Mouse (Mus musculus) urinary bladder, postnatal 4 days (tissue): ENCODE measurements at regions not wholly inside any gene's neighbourhood (a gene's known extent, or its start where the extent isn't known, plus 50 kb on each side); places are given as distances from the start of the nearest gene placed in this dataset.
A peak's percentile ranks its signal among the peaks of the same experiment; 100 is the strongest.
"Not testable (repeated sequence)": the region's sequence is repeated elsewhere in the genome, so short reads cannot be mapped to it uniquely, and the experiment has no call there.

Source experiments
- DNase-seq, 2 experiments: peaks; one replicate each; pipeline ENCODE4 v3.0.0; 2021 to 2022; ENCODE audit warnings: low spot score in 2 of 2

DNA sequence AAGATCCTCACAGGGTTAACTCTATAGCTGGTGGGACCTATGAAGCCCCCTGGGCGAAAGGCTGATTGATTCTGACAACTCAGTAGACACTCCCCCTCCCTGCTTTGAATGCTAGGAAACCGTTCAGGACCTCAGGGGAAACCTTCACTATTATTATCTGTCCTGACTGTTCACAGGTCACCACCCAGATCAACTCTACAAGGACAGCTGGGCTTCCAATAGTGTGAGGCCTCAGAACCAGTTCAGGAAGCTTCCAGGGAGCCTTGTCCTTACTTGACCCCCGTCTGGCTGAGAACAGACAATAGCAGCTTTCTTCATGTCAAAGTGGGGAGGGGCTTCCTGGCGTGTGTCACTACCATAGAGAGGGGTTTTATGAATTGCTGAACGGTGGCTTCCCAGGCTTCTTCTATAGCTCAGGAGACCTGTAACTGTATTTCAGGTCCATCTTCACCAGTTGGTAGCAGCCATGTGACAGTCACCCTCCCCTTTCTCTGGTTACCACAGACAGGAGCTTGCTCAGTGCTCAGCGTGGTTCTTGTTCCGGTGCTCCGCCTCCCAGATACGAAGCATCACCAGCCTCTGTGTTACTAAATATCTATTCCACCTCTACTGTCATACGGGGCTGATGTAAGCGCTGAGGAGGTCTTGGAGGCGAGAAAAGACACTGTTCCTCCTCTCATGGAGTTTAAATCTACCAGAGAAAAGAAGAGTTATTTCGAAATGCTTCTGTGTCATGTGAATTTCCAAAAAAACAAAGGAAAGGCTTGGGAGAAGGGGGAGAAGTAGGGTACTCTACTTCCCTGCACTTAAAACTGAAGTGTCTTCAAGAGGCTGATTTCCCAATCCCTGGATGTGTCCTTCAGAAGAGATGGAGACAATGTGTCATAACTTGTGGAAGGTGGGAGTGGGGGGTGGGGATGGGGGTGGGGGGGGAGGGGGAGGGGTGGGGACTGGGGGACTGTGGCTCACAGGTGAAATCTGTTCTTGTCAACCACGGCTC is 96.9 kb downstream of the Vcpkmt start:
- DNase-seq = no peak

DNA sequence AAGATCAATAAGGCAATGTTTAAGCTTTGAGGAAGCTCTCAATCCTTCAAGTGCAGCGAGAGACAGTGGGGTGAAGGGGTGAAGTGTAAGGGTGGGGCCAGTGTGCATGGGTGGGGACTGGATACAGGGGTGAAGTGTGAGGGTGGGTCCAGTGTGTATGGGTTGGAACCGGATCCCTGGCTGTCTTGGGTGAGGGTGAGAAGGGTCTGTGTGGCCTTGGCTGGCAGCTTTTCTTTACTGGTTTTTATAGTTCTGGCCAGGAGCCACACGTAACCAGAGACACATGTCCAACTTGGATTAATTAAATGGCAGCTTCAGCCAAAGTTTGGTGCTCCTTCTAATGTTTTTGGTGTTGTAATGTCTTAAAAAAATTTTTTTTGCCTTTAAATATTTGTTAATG is 101.4 kb downstream of the Vcpkmt start:
- no peak for DNase-seq

DNA sequence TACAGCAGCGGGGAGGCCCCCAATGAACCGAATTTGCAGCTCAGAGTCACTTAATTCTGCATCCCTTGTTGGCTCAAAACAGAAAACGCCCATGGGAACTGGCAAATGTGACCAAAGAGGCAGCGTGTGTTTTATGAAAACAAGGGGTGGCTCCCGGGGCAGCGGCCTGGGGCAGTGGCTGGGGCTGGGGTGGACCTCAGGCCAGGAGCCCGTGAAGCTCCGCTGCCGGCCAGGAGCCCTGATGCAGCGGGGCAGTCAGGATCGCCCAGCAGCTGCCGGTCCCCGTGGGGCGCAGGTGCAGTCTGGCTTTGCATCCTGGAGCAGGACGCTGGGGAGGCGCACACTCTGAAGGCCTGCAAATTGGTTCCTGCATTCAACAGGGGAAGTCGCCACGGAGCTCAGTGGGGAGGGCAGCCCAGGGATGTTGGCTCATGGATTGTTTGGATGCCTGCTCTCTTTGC is 104.4 kb upstream of the Gm9887 start:
- no peak for DNase-seq

DNA sequence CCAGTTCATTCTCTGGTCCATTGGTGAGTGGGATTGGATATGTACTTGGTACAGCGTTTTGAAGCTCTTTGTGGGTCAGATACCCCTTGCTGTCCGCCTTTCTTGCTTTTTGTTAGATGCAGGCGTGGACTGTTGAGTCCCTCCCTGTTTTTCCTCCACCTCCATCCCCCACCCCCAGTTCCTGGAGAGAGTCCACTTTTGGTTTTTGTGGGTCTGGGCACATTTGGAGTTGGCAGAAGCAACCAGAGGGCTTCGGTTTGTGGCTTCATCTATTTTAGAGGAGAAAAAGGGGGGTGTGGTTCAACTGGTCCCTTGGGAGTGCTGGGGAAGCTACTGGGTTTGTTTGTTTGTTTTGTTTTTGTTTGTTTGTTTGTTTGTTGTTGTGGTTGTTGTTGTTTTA is 103.9 kb upstream of the Gm9887 start:
- DNase-seq = no peak

DNA sequence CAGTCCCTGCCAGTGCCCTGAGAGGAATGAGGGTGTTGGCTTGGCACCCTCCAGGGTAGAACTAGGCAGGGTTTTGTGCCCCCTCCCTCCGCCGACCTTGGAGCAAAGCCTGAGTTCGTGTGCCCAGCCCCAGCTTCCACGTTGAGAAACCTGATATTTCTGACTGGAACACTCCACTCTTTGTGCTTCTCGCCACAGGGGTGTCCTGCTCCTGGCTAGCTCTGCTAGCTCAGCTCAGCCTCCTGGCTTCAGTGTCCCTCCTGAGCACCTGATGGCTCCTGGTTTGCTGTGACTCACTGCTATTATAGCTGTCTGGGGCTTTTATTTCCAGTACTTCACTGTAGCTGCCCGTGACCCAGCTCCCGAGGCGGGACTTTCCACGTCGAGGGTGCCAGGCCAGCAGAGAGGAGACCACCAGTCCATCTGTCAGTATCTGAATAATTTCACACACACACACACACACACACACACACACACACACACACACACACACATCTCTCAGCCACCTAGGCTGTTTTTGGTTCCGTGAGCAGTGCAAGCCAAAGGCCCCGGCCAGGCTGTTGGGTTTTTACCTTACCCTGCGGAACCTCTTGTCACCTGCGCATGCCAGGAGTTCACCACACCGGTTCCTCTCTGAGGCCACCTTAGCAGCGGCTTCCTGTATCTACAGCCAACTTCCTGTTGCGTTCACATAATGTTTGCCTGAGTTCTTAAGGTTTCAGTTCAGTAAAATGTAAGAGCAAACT is 102.8 kb upstream of the Gm9887 start:
- DNase-seq = peak in 1 of 2 experiments; percentile 31

DNA sequence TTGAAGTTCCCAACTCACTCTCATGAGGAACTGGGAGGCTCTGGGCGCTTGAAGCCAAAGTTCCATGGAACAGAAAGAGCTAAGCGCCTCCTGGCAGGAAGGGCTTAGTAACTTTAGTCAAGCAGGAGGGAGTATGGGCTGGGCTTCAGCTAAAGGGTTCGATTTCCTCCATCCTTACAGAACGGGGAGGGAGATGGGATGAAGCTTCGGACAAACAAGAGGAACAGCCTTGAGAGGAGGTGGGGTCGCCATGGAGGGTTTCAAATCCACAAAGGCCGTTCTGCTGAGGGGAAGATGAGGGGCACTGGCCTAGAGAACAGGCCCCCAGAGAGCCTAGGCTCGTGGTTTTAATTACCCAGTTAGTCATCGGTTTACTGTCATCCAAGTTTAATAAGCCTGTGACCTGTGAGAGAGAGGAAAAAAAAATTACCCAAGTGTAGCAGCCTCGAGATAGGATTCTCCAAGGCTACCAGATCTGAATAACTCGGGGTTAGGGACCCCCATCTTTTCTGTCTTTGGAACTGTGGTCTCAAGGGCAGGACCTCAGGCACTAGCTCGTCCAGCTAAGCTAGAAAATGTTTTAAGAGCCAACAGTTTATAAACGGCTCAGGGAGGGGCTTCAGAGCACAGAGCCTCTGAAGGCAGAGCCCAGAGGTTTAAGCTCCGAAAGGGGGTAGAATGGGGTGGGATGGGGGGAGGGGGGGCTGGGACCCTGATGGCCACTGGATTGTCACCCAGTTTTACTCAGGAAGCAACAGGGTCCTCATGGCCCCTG is 102.1 kb upstream of the Gm9887 start:
- peak in 1 of 2 experiments; percentile 40 for DNase-seq

DNA sequence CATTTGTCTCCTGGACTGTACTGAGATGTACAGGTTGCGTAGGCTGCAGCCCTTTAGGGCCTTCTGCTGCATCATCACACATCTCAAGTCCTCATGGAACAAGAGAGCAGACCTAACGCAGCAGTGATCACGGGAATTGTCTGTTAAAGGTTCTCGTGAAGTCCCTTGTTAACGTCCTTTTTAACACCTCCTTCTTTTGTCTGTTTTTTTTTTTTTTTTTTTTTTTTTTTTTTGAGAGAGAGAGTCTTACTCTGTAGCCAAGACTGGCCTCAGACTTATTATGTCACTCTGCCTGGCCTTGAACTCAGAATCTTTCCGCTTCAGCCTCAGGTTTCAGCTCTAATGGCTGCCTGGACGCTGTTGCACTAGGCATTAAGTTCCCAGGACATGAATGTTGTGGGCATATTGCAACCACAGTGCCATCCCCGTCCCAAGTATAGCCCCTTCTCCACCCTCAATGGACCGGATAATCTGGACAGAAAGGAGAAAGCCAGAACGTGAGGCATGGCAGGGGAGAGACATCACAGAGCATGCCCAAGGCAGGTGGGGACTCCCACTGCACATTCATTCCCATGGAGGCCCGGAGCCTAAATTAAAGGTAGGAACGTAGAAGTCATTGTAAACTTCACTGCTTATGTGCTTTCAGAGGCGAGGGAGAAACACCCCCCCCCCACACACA is 101.3 kb upstream of the Gm9887 start:
- DNase-seq = no peak

DNA sequence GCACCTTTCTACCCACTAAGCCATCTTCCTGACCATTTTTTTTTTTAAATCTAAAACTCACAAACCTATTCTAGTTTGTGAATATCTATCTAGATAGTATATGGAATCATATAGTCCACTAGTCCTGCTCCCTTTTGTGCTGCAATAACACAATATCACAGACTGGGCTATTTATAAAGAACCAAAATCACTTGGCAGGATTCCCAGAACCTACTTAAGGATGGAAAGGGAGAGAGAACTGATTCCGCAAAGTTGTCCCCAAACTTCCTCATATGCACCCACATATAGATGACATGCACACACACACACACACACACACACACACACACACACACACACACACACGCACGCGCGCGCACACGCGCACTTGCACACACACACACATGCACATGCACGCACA is 100.7 kb upstream of the Gm9887 start:
- DNase-seq = no peak

DNA sequence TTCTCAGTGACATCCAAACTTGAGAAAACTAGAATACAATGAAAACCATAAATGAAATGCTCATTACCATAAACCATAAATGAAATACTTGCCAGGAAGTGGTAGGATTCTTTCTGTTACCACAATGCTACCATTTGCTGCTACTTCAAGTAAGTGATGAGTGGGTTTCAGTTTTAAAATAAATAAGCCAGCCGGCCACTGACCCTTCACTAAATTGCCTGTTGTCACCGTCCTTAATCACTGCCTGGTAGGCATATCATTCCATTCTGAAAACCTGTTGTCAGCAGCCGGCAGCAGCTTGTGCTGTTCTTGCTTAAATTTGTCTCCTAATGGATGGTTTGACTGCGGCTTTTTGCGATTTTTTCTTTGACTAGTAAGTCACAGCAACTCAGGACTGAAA is 99.6 kb upstream of the Gm9887 start:
- DNase-seq = no peak

DNA sequence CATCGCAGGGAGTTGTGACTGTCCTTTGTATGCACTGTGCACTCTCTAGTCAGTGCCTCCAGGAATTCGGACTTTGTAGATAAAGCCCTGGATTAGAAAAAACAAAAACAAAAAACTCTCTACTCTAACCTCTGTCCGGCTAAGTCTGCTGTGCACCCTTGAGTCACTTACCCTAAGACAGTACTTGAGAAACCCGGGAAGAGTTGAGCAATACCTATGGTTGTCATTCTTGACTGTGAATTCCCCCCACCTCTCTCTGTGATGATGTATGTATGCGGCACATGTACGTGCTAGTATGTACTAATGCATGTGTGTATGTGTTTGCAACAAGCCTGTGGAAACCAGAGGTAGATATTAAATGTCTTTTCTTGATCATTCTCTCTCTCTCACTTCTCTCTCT is 96.7 kb upstream of the Gm9887 start:
- no peak for DNase-seq

DNA sequence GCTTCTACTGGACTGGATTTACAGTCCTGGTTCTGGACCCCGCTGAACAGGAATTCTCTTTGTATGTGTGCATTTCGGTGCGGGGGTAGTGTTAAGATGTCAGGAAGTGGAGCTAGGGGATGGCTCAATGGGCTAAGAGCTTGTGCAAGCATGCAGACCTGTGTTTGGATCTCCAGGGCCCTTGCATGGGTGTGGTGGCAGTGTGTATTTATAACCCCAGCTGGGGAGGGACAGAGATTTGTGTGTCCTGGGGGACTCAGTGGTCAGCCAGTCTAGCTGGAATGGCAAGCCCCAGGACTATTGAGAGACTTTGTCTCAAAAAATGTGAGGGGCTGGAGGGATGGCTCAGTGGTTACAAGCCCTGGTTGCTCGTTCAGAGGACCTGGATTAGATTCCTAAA is 95.1 kb upstream of the Gm9887 start:
- DNase-seq = no peak

DNA sequence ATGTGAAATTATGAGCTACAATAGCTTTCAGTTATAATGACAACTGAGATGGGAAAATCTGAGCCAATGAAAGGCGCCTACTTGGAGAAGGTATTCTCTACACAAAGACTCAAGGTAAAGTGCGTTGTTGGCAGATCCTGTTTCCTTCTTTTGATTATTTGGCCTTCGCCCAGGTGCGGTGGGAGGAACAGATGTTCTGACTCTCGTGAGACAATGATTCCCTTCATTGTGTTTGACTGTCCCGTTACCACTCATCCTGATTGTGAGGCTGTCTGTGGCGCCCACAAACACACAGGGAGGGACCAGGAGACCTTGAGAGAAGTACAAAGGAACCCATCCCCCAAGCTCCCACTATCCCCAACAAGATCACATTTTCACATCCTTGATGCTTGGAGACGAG is 92.6 kb upstream of the Gm9887 start:
- no peak for DNase-seq

DNA sequence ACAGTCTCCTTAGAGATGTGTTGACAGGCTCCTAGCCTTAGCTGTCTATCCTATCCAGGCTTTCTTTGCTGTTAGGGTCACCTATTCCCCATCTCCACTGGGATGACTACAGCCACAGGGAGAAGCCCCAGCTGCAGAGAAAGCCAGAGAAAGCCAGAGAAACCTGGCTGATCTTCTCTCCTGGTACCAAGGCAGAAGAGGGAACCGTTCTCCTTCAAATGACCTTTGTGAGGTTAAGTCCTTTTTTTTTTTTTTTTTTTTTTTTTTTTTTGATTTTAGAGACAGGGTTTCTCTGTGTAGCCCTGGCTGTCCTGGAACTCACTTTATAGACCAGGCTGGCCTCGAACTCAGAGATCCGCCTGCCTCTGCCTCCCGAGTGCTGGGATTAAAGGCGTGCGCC is 91.1 kb upstream of the Gm9887 start:
- not testable (repeated sequence) for DNase-seq

DNA sequence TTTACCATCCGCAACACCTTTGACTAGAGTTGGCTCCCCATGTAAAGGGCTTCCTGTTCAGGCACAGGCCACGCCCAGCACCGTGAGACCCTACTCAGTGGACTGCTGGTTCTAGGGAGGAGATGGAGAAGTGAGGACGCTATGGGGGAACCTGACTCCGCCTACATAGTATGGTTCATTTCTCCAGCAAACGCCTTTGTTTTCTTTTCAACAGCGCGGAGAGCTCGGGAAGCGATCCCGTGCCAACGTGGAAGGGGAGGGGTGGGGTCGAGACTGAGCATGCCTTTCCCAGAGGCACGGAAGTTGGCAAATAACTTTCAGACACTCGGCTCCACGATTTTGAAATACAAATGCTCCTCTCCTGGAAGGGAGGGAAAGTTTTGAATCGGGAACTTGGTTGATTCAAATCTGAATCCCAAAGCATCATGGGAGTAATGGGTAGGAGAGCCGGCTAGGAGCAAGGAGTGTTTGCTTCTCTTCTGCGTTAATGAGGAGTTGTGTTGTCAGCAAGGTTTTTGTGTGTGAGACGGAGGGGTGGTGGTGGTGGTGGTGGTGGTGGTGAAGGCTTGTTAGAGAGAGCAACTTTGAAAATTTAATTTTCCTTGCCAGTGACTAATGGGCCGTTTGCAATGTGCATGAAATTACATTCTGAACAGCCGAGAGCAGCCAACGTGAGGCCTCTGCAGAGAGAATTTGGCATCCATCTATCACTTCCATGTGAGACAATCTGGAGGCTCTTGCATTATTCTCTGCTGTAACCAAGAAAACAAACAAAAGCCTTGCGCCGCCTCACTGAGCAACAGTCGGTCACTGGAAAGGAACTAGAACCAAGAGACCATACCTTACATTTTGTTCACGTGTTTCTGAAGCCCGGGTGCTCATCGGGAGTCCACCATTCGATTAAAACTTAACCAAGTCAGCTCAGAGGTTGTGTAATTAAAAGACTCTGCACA is 89.9 kb upstream of the Gm9887 start:
- peak in 1 of 2 experiments; percentile 63 for DNase-seq

DNA sequence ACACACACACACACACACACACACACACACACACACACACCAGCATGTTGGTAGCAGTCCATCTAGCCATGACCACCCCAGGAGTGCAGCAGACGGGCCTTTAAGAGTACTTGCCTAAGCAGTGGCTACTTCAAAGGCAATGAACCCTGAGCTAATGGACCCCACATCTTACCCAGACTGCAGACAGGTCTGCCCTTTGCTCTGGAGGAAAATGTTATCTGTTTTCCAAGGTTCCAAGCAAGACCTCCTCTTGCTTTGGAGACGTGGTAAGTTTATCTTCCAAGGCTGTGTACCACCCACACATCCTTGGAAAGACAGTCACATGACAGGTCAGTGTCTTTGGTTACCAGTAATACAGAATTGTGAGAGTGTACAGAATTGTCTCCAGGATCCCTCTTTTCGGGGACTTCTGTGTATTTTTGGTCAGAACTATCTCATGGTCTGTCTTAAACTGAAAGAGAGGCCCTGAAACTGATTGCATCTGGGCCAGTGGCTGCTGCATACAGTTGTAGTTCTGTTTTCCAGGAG is 88.4 kb upstream of the Gm9887 start:
- no peak for DNase-seq

DNA sequence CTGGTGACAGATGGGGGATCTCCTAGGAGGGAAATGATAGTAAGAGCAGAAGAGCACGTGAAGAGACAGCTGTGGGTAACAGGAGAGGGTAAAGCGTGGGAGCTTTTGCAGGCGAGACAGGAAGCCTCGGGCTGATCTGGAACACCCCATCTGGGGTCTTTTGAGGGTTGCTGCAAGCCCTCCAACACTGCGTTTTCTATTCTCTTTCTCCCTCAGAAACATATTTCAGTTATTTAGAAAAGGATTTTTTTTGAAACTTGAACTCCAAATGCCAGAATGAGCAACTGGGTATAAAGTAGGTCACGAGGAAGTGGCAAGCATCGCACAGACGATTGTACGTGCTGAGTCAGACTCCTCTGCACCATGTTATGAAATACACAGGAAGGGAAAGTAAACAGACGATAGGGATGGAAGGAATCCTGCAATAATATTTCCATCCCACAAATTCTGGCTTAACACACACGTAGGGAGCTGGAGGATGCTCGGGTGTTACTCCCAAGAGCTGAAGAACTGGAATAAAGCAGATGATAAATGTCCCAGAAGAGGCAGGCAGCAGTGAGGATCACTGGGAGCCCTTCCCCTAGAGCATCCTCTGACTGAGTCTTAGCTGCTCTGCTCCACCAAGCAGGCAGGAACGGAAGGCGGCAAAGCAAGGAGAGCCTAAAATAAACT is 86.0 kb upstream of the Gm9887 start:
- DNase-seq = no peak

DNA sequence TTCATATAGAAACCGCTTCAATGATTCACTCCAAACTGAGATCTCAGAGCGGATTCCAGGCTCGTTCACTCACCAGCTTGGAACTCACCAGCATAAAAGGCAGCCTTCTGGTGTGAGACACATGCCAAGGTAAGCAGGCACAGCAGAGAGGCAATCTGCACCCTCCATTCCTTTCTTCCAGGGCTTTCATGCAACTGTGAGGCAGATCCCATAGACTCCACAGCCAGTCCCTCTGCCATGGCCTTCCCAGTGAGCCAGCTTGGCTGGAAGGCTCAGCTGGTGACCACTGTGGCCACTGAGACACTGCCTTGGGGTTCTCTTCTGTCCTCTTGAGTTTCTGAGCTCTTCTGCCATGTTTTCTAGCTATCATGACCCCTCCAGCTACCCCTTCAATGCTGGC is 84.5 kb upstream of the Gm9887 start:
- no peak for DNase-seq

DNA sequence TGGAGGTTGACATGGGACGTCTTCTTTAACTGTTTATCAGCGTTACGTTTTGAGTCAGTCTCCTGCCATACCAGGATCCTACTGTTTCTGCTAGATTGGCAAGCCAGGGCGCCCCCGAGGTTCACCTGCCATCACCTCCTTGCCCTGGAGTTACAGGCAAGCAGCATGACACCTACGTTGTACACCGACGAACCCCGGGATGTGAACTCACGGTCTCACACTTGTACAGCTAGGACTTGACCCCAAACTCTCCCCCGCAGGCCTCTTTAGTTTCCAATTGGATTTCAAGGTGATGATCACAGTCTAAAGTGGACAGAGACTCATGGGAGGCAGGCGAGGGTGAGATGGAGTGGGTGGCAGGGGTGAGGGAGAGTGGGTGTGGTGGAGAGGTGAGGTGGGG is 83.9 kb upstream of the Gm9887 start:
- no peak for DNase-seq

DNA sequence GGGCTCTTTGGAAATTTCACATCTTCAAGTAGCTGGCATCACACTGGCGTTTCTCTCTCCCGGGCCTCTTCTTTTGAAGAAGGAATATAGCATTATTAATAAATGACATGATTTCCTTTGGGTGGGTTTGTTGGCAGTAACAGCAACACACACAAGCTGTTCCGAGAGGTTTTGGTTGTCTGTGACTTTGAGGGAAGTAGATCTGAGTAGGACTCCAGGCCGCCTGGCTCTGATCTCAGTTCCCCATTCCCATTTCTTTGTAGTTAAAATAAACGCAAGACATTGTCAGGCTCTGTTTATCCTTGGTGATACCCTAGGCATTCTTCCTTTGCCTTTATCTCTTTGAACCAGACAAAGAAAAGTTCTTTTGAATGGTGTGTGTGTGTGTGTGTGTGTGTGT is 83.3 kb upstream of the Gm9887 start:
- no peak for DNase-seq

DNA sequence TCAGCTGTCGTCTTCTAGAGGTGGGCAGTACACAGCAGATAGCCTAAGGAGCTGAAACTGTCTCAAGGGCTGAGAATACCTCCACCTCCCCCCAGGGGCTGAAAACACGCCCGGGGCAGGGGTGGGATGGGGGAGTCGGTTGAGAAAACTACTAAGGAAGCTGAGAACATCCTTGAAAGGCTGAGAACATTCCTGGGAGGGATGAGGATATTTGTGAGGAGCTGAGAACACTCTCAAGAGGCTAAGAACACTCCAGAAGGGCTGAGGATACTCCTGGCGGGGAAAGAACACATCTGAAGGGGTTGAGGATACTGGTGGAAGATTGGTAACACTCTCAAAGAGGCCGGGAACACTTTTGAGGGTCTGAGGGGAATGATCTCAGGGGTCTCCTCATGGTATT is 81.3 kb upstream of the Gm9887 start:
- no peak for DNase-seq
